Mouse (Mus musculus) megakaryocyte, embryonic 14.5 days (primary cell): ENCODE data around the gene C1qtnf3. TPM values are rescaled to one million over a fixed set of nuclear protein-coding genes. Genes with fewer than 3 reads are reported as not detected.

Experiments used
- H3K27me3 ChIP-seq: replicated peaks from 2 replicates; pipeline ENCODE3; 2012; ENCODE audit warnings: inconsistent platforms
- H3K36me3 ChIP-seq: replicated peaks from 2 replicates; pipeline ENCODE3; 2012; ENCODE audit warnings: low read length, inconsistent platforms, mixed read lengths
- H3K4me1 ChIP-seq: 2 replicates; pipeline ENCODE4 v1.6.1; 2012; ENCODE audit warnings: inconsistent platforms
- H3K4me3 ChIP-seq: replicated peaks from 2 replicates; pipeline ENCODE3; 2012; ENCODE audit warnings: moderate library complexity, mild to moderate bottlenecking, inconsistent platforms
- H3K9me3 ChIP-seq: 2 replicates; pipeline ENCODE4 v1.6.1; 2012; ENCODE audit warnings: inconsistent platforms
- FLI1 ChIP-seq: IDR thresholded peaks from 2 replicates; pipeline ENCODE4 v1.6.1; 2012; ENCODE audit warnings: low read length, inconsistent platforms, mixed read lengths
- GATA1 ChIP-seq: IDR thresholded peaks from 3 replicates; pipeline ENCODE4 v1.6.1; 2012; ENCODE audit warnings: mixed read lengths, low read length, inconsistent platforms, borderline replicate concordance
- polyA plus RNA-seq: library from polyadenylated mRNA; stranded (reverse); fragments of >175 nt; gene quantifications from 2 replicates; pipeline ENCODE4 v1.2.3, GENCODE M21; 2012; ENCODE audit warnings: low replicate concordance; ENCODE audit not compliant: insufficient read depth

C1qtnf3 gene
- polyA plus RNA-seq, 1 experiment, result not detected

GRCm38 (mm10) chr15:10955156-10955555, 3.0 kb downstream of the C1qtnf3 start:
- no peaks in the 10 kb centered on the region for H3K4me1 ChIP-seq
- TF ChIP-seq GATA1, result no peak
- TF ChIP-seq FLI1, result no peak
- H3K9me3 ChIP-seq, result no peaks in the 10 kb centered on the region
- H3K4me3 ChIP-seq, result no peak overlapping the region
- peaks cover 43% of the 10 kb centered on the region for H3K27me3 ChIP-seq
- H3K36me3 ChIP-seq, result no peaks in the 10 kb centered on the region

GRCm38 (mm10) chr15:10956706-10957105, 4.6 kb downstream of the C1qtnf3 start:
- H3K4me3 ChIP-seq, result no peak overlapping the region
- H3K36me3 ChIP-seq, result no peaks in the 10 kb centered on the region
- peaks cover 37% of the 10 kb centered on the region for H3K27me3 ChIP-seq
- H3K9me3 ChIP-seq, result no peaks in the 10 kb centered on the region
- no peaks in the 10 kb centered on the region for H3K4me1 ChIP-seq
- TF ChIP-seq FLI1 (no peak), GATA1 (no peak)

GRCm38 (mm10) chr15:10959277-10960026, 7.3 kb downstream of the C1qtnf3 start:
- Histone ChIP-seq H3K4me3 (no peak overlapping the region), H3K36me3 (no peaks in the 10 kb centered on the region), H3K9me3 (no peaks in the 10 kb centered on the region), H3K4me1 (no peaks in the 10 kb centered on the region), H3K27me3 (peaks cover 23% of the 10 kb centered on the region)
- TF ChIP-seq FLI1, result no peak
- TF ChIP-seq GATA1, result no peak

GRCm38 (mm10) chr15:10960267-10960666, 8.1 kb downstream of the C1qtnf3 start:
- no peaks in the 10 kb centered on the region for H3K4me1 ChIP-seq
- no peak overlapping the region for H3K4me3 ChIP-seq
- H3K9me3 ChIP-seq, result no peaks in the 10 kb centered on the region
- H3K27me3 ChIP-seq, result peaks cover 19% of the 10 kb centered on the region
- no peaks in the 10 kb centered on the region for H3K36me3 ChIP-seq
- TF ChIP-seq FLI1 (no peak), GATA1 (no peak)

GRCm38 (mm10) chr15:10962601-10963000, 10.5 kb downstream of the C1qtnf3 start:
- Histone ChIP-seq H3K27me3 (peaks cover 3% of the 10 kb centered on the region), H3K4me3 (no peak overlapping the region), H3K36me3 (no peaks in the 10 kb centered on the region), H3K4me1 (no peaks in the 10 kb centered on the region), H3K9me3 (no peaks in the 10 kb centered on the region)
- TF ChIP-seq GATA1, result no peak
- no peak for TF ChIP-seq FLI1

- H3K9me3 ChIP-seq, result no peaks in the 10 kb centered on the region
- H3K36me3 ChIP-seq, result no peaks in the 10 kb centered on the region
- H3K4me1 ChIP-seq, result no peaks in the 10 kb centered on the region
- no peaks in the 10 kb centered on the region for H3K27me3 ChIP-seq
- TF ChIP-seq GATA1, result no peak
- TF ChIP-seq FLI1, result no peak
- H3K4me3 ChIP-seq, result no peak overlapping the region
Observed at GRCm38 (mm10) chr15:10969439-10969838, 17.3 kb downstream of the C1qtnf3 start.

GRCm38 (mm10) chr15:10970777-10971176, 18.6 kb downstream of the C1qtnf3 start:
- no peaks in the 10 kb centered on the region for H3K27me3 ChIP-seq
- peaks cover 4% of the 10 kb centered on the region for H3K4me1 ChIP-seq
- no peak overlapping the region for H3K4me3 ChIP-seq
- H3K36me3 ChIP-seq, result no peaks in the 10 kb centered on the region
- TF ChIP-seq GATA1, result no peak
- TF ChIP-seq FLI1, result no peak
- H3K9me3 ChIP-seq, result no peaks in the 10 kb centered on the region

- Histone ChIP-seq H3K4me3 (no peak overlapping the region), H3K9me3 (no peaks in the 10 kb centered on the region), H3K27me3 (no peaks in the 10 kb centered on the region), H3K36me3 (no peaks in the 10 kb centered on the region), H3K4me1 (peaks cover 18% of the 10 kb centered on the region)
- no peak for TF ChIP-seq GATA1
Observed at GRCm38 (mm10) chr15:10977151-10977550, 25.0 kb downstream of the C1qtnf3 start.

GRCm38 (mm10) chr15:10980712-10981111, 28.6 kb downstream of the C1qtnf3 start:
- TF ChIP-seq GATA1, result no peak
- no peaks in the 10 kb centered on the region for H3K9me3 ChIP-seq
- H3K4me3 ChIP-seq, result peak overlapping the region; percentile 94

GRCm38 (mm10) chr15:10981377-10982063, 29.4 kb downstream of the C1qtnf3 start, which contains the start of gene Amacr:
Gene Amacr (plus strand): TSS chr15:10981756.
- H3K27me3 ChIP-seq, result no peaks in the 10 kb centered on the region
- H3K4me3 ChIP-seq, result peak within 1 kb of the TSS; percentile 94
- TF ChIP-seq FLI1, result no peak
- TF ChIP-seq GATA1, result no peak
- peaks cover 33% of the 10 kb centered on the region for H3K4me1 ChIP-seq
- H3K9me3 ChIP-seq, result no peaks in the 10 kb centered on the region
- H3K36me3 ChIP-seq, result peaks cover 2% of the 10 kb centered on the region

More at GRCm38 (mm10) chr15:10980712-10981111, 28.6 kb downstream of the C1qtnf3 start:
- H3K36me3 ChIP-seq, result no peaks in the 10 kb centered on the region
- H3K27me3 ChIP-seq, result no peaks in the 10 kb centered on the region
- H3K4me1 ChIP-seq, result peaks cover 29% of the 10 kb centered on the region
